Mouse (Mus musculus) limb, embryonic 13.5 days (tissue): ENCODE results near the gene Gusb. TPM values are rescaled to one million over a fixed set of nuclear protein-coding genes. Genes with fewer than 3 reads are reported as not detected.

Experiments used
- polyA plus RNA-seq: library from polyadenylated mRNA; unstranded; fragments of >200 nt; fragmentation: Nextera tagmentation; extraction: Ambion mirVana; gene quantifications from 2 replicates; pipeline ENCODE4 v1.2.1, GENCODE M21; 2015

Gene Gusb
- polyA plus RNA-seq, 1 experiment from 2014 or later = 45.3 TPM

Other genes starting within 250 kb of the Gusb start
- gene Psph, start 215.6 kb downstream of the Gusb start, polyA plus RNA-seq = 26.1 and 28.5 TPM in 2 replicates
- gene Sumf2, start 156.1 kb downstream of the Gusb start, polyA plus RNA-seq = 79.8 and 85.3 TPM in 2 replicates
- gene Chchd2, start 115.6 kb downstream of the Gusb start, polyA plus RNA-seq = 951 and 990 TPM in 2 replicates
- gene Zbed5, start 107.3 kb downstream of the Gusb start, polyA plus RNA-seq = 9.8 and 10.4 TPM in 2 replicates
- 0.32 and 0.36 TPM in 2 replicates for gene Phkg1, start 104.5 kb downstream of the Gusb start, polyA plus RNA-seq
- 4.9 and 5.1 TPM in 2 replicates for gene Nupr1l, start 94.5 kb downstream of the Gusb start, polyA plus RNA-seq
- 26.9 and 28.7 TPM in 2 replicates for gene Vkorc1l1, start 61.1 kb downstream of the Gusb start, polyA plus RNA-seq
- gene Asl, start 26.2 kb upstream of the Gusb start, polyA plus RNA-seq = 32.1 and 33.6 TPM in 2 replicates
- gene Crcp, start 26.2 kb upstream of the Gusb start, polyA plus RNA-seq = 45.6 and 47.3 TPM in 2 replicates
- 99.2 and 104 TPM in 2 replicates for gene Tpst1, start 70.3 kb upstream of the Gusb start, polyA plus RNA-seq
- gene Kctd7, start 141.8 kb upstream of the Gusb start, polyA plus RNA-seq = 6.7 and 7.0 TPM in 2 replicates
- 25.8 and 26.6 TPM in 2 replicates for gene Rabgef1, start 168.7 kb upstream of the Gusb start, polyA plus RNA-seq
- gene Tmem248, start 214.0 kb upstream of the Gusb start, polyA plus RNA-seq = 34.7 and 35.0 TPM in 2 replicates